Mouse (Mus musculus) frontal cortex, adult (tissue): ENCODE data around the gene Lcn12.

ENCODE experiments used
- ATAC-seq: cut with Nextera tagmentation; 2 replicates; pipeline ENCODE4 v1.9.2; 2017; ENCODE audit warnings: mild to moderate bottlenecking, moderate library complexity, mixed read lengths; ENCODE audit not compliant: low TSS enrichment

Lcn12 gene

GRCm38 (mm10) chr2:25493476-25493961 lies at the start of gene Lcn12:
TSS of gene Lcn12 (minus strand) at chr2:25493911.
- no peak for ATAC-seq

GRCm38 (mm10) chr2:25541644-25542367 lies 48.1 kb upstream of the Lcn12 start:
- ATAC-seq, result no peak

- no peak for ATAC-seq
These were observed 46.8 kb upstream of the Lcn12 start for GRCm38 (mm10) chr2:25540541-25540948.

- no peak for ATAC-seq
These were observed 42.8 kb upstream of the Lcn12 start for GRCm38 (mm10) chr2:25536531-25536930.

GRCm38 (mm10) chr2:25534866-25535182 lies 41.1 kb upstream of the Lcn12 start:
- no peak for ATAC-seq

GRCm38 (mm10) chr2:25534178-25534865 lies 40.6 kb upstream of the Lcn12 start:
- no peak for ATAC-seq

GRCm38 (mm10) chr2:25533707-25534106 lies 40.0 kb upstream of the Lcn12 start:
- no peak for ATAC-seq

- ATAC-seq, result no peak
These were observed 33.0 kb upstream of the Lcn12 start for GRCm38 (mm10) chr2:25526510-25527302.

- ATAC-seq, result no peak
These were observed 16.2 kb upstream of the Lcn12 start for GRCm38 (mm10) chr2:25509912-25510311.

- ATAC-seq, result no peak; the same call in 1 of the 2 replicates
These were observed 13.3 kb upstream of the Lcn12 start for GRCm38 (mm10) chr2:25506964-25507363.

- ATAC-seq, result no peak
These were observed 12.1 kb upstream of the Lcn12 start for GRCm38 (mm10) chr2:25505860-25506259.

GRCm38 (mm10) chr2:25505000-25505399 lies 11.3 kb upstream of the Lcn12 start:
- ATAC-seq, result no peak

GRCm38 (mm10) chr2:25504538-25504937 lies 10.8 kb upstream of the Lcn12 start:
- ATAC-seq, result no peak

- no peak for ATAC-seq
These were observed 9.0 kb upstream of the Lcn12 start for GRCm38 (mm10) chr2:25502726-25503125.

- ATAC-seq, result no peak
These were observed 8.1 kb upstream of the Lcn12 start, which contains the start of gene C8g for GRCm38 (mm10) chr2:25501593-25502486. TSS of gene C8g (minus strand) at chr2:25501719.

GRCm38 (mm10) chr2:25500576-25501405 lies 7.1 kb upstream of the Lcn12 start, which contains the start of gene Fbxw5:
TSS of gene Fbxw5 (plus strand) at chr2:25500750.
- ATAC-seq, result peak; percentile 91

- ATAC-seq, result no peak
These were observed 6.4 kb upstream of the Lcn12 start for GRCm38 (mm10) chr2:25500071-25500575.

GRCm38 (mm10) chr2:25498622-25499478 lies 5.1 kb upstream of the Lcn12 start:
- no peak for ATAC-seq
